Mouse (Mus musculus) adrenal gland, postnatal 14 days (tissue): Measurements from ENCODE around the gene Gnai2. TPM values are rescaled to one million over a fixed set of nuclear protein-coding genes. Genes with fewer than 3 reads are reported as not detected.
"Not testable (repeated sequence)": the region's sequence is repeated elsewhere in the genome, so short reads cannot be mapped to it uniquely, and the experiment has no call there.

Experiments
- DNase-seq: peaks from one replicate; pipeline ENCODE4 v3.0.0; 2021; ENCODE audit warnings: mixed read lengths
- total RNA-seq: library from RNA; stranded (reverse); gene quantifications from 2 replicates; pipeline ENCODE4 v1.2.3, GENCODE M21; 2021

The Gnai2 gene
- total RNA-seq, 1 experiment from 2014 or later: 249 TPM

DNA sequence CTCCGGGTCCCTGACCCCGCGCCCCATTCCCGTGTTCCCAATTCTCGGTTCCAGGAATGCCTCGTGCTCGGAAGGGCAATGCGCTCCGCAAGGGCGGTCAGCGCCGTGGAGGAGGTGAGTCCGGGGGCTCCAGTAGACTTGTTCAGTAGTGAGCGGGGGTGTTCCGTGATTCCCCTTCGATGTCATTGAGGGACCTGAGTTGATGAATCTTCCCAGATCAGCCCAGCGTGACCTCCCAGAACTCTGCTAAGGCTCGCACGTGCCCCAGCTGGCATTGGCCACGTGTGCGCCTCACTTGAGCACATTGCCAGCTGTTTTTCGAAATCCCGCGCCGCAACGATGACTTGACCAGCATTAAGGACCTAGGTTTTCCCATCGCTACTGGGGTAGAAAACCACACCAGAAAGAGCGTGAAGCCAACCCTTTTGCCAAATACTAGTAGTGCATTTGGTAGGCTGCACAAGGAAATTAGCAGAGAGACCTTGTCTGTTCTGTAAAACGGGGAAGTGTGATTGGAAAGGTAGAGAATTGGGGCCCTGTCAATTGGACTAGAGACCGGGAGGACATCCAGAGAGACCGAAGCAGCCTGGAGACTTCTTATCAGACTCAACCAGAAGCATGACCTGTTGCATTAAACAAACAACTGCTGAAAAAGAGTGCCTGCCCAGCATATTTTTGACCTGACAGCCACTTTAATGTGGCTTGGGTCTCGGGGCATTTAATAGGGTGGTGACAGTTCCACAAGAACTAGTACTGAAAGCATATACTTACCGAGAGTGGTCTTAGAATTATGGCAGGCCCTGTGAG is 47.1 kb downstream of the Gnai2 start:
- DNase-seq: peak; percentile 81

DNA sequence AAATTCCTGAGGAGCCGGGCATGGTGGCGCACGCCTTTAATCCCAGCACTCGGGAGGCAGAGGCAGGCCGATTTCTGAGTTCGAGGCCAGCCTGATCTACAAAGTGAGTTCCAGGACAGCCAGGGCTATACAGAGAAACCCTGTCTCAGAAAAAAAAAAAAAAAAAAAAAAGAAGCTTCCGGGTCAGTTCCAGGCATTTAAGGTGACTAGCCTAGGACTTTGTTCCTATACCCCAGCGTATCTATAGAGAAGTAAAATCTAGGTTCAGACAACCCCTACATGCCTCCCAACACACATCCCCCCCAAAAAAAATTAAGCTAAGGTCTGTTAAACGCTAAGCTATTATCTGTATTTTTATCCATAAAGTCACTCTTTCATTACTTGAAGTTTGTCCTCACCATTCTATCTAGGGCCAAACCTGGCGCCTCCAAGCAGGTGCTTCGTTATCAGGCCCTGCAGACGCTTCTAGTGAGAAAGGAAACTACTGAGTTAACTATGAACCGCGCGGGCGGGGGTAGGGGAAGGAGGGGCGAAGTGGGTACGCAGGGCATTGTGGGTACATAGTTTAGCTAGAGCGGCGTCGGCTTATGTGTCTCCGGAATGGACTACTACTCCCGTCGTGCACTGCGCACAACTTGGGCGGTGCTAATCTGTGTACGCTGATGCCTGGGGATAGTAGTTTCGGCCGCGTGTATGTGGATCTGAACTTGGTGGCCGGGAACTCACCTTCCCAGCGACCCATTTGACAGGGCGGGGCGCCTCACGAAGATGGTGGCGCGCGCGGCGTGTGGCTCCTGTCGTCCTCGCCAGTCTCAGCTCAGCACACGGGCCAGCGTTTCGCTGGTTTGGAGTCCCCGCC is 48.0 kb downstream of the Gnai2 start, which contains the start of gene Ifrd2:
Gene Ifrd2, plus strand, starts transcription at position 669 of the 859 bp plus-strand sequence.
- peak; percentile 98 for DNase-seq

DNA sequence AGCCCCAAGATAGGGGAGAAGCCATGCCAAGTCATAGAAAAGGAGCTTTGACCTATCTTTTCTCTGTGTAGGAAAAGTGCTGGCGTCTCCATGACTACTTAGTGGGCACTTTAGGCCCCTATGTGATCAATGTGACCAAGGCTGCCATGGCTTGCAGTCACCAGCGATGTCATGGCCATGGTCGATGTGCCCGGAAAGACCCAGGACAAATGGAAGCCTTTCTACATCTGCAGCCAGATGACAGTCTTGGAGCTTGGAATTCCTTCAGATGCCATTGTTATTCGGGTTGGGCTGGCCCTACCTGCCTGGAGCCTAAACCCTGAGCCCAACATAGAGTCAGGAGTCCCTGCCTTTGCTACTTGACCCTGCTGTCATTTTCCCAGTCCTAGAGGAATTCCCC is 48.7 kb downstream of the Gnai2 start:
- no peak for DNase-seq

DNA sequence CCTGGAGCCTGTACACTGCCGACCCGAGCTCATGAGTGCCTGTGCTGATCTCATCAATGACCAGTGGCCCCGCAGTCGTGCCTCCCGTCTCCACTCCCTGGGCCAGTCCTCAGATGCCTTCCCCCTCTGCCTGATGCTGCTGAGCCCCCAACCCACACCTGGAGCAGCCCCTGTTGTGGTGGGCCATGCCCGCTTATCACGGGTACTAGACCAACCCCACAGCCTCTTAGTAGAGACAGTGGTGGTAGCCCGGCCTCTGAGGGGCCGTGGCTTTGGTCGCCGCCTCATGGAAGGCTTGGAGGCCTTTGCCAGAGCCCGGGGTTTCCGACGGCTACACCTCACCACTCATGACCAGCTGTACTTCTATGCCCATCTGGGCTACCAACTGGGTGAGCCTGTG is 52.0 kb downstream of the Gnai2 start:
- no peak for DNase-seq

DNA sequence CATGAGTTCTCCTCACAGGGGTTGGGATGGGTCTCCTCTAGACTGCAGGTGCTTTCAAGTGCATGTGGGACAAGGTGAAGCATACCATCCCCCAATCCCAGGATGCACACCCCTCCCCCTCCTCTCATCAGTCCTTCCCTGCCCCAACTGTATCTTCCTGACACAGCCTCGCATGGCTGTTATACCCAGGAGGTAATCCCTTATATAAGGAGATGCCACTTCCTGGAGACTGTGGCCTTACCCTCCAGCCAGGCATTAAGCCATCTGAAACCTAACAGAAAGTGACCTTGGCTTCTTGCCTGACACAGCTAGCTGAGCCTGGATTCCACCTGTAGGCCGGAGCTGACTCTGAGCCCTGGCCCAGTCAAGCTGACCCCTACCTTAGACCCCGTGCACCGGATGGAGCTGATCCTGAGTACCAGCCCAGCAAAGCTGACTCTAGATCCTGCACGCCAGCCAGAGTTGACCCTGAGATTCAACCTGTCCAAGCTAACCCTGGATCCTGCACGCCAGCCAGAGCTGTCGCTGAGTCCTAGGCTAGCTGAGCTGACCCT is 52.6 kb downstream of the Gnai2 start:
- no peak for DNase-seq

DNA sequence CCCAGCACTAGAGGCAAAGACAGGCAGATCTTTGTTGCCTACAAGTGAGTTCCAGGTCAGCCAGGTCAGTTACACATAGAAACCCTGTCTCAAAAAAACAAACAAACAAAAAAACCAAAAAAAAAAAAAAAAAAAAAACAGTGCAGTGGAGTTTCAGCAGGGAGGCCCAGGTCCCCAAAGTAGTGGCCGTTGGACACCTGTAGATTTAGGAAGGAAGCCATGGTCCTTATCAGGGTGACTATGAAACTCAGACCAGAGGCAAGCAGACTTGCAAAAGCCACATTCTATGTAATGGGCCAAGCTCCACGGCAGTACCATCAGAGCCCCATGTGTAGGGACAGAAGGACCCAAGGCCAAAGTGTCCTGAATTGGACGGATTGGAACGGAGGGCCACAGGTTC is 53.6 kb downstream of the Gnai2 start:
- DNase-seq: no peak

DNA sequence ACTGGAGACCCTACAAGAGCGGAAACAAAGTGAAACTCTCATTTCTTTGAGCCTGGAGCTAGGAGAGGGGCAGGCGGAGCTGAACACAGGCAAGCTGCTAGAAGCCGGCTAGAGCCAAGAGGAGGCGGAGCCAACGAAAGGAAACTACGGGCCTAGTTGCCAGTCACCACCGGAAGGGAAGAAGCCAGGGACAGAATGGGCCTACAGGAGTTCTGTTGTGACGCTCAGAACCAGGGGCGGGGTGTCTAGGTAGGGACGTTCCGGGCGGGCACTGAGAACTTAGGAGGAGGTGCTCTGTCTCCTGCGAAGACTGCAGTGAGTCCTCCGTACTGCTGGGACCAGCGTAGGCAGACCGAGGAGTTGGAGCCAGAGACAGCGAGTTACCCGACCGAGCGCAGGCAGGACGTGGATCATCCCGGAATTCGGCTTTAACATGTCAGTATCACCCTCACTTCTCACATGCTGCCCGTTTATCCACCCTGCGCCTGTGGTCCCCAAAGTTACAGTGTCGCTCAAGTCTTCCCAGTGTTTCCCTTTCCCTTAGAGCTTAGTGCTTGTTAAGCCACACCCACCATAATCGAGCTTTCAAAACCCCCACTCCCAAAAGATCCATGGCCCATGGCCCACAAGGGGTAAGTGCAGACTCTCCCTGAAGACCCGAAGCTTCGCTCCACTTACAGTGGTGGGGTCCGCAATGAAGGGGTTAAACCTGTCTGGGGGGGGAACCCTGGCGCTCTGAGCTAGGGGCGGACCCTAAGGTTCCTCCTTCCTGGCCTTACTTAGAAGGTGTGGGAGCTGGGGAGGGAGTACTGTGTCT is 54.5 kb downstream of the Gnai2 start, which contains the start of gene Hyal3:
Gene Hyal3, plus strand, starts transcription at position 318 of the 817 bp plus-strand sequence.
- peak; percentile 95 for DNase-seq

DNA sequence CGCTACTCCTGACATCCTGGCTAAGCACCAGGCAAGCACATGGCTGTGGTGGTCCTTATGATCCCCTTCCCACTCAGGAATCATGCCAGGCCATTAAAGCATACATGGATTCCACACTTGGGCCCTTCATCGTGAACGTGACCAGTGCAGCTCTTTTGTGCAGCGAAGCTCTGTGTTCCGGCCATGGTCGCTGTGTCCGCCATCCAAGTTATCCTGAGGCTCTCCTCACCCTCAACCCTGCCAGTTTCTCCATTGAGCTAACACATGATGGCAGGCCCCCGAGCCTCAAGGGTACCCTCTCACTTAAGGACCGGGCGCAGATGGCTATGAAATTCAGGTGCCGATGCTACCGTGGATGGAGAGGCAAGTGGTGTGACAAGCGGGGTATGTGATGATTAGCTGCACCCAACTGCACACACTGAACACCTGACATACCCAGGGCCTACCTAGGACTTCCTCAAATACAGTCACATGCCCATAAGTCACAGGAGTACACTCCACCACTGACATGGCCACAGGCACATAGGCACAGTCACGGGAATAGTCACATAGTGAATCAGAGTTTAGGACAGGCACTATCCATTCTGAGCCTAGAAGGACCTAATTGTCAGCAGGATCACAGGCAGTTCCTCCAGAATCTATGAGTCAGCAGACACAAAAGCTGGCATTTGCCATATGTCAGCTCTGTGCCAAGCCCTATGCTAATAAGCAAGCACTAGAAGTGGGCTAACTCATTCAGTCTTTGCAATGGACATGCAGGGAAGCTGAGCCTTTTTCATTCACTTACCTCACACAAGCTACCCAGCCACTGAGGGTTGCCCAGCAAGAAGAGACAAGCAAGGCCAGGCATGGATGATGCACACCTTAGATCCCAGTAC is 55.9 kb downstream of the Gnai2 start:
- DNase-seq: no peak

DNA sequence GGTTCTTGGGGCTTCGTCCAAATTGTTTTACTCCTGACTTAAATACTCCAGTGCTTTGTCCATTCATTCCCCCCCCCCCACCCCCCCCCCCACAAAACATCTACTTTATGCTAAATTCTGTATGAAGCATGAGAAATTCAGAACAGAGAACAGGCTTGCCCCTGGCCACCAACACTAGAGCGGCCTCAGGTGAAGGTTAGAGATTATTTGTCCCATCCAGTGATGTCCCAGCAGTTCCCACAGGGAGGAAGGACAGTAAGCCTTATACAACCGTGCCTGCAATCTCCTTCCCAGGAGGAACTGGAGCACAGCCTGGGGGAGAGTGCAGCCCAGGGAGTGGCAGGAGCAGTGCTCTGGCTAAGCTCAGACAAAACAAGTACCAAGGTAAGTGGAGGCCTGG is 56.6 kb downstream of the Gnai2 start, which contains the start of gene Naa80:
Gene Naa80, plus strand, starts transcription at position 301 of the 400 bp plus-strand sequence.
- no peak for DNase-seq

DNA sequence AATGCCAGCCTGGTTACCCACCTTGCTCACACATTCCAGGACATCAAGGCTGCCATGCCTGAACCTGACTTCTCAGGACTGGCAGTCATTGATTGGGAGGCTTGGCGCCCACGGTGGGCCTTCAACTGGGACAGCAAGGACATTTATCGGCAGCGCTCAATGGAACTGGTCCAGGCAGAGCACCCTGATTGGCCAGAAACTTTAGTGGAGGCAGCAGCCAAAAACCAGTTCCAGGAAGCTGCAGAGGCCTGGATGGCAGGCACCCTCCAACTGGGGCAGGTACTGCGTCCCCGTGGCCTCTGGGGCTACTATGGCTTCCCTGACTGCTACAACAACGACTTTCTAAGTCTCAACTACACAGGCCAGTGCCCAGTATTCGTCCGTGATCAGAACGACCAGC is 57.3 kb downstream of the Gnai2 start:
- DNase-seq: peak; percentile 39

DNA sequence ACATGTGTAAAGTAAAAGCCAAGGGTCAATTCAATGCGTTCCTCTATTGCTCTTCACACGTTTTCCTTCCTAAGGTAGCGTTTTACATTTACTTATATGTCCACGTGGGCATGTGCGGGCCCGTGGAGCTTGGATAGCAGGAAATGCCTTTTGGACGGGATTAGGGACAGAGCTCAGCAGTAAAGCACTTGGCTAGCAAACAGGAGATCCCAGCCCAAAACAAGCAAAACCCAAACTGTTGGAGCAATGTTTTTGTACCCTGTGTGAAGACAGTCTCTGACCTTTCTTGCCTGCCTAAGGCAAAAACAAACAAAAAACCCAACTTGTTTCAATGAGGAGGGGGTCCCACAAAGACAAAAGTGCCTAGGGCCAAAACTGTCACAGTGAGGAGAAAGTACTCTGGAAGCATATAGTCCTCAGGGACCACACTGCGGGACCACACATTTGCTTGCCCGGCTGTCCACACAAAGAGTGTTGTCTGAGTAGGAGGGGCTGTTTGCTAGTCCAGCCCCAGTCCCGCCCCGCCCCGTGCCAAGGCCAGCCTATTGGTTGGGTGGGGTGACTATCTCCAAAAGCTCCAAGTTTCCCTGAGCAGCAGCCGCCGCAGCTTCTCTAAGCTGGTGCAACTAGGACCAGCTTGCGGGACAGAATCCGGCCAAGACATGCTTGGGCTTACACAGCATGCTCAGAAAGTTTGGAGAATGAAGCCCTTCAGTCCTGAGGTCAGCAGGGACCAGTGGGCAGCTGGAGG is 58.6 kb downstream of the Gnai2 start, which contains the start of gene Hyal1:
Gene Hyal1, plus strand, starts transcription at position 571 of the 751 bp plus-strand sequence.
- peak; percentile 91 for DNase-seq

DNA sequence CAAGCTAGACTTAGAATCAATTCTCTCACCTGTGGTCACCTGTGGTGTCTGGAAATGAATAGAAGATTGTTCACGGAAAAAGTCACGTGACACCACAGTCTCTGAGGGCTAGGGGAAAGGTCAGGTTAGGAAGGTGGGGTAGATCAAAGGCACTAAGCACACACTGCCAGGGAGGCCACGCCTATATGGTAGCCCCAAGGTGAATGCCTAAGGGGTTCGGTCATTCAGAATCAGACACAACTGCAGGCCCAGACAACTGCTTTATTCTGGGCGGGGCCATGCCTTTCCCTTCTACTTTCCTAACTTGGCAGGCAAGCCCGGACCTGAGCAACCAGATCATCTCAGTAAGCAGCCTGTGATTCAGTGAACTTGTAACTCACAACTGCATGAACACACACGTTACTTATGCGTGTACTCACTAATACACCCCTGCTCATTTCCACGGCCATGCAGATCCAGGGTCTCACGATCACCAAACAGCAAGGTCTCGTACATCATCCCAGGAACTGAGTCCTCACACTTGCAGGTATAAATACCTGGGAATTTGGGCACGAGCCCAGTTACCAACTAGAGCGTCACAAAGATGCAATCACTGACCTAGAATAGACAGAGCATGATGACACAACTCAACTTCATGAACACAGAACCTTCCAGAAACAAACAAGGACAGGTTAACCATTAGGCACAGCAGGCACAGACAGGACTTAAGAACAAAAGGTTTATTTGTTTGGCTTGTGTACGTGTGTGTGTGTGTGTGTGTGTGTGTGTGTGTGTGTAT is 59.4 kb downstream of the Gnai2 start:
- no peak for DNase-seq

DNA sequence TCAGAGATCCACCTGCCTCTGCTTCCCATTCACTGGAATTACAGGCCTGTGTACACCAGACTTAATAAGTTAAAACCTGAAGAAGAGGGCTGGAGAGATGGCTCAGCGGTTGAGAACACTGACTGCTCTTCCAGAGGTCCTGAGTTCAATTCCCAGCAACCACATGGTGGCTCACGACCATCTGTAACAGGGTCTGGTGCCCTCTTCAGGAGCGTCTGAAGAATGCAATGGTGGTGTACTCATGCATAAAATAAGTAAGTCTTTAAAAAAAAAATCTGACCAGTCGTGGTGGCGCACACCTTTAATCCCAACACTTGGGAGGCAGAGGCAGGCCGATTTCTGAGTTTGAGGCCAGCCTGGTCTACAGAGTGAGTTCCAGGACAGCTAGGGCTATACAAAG is 61.4 kb downstream of the Gnai2 start:
- not testable (repeated sequence) for DNase-seq

DNA sequence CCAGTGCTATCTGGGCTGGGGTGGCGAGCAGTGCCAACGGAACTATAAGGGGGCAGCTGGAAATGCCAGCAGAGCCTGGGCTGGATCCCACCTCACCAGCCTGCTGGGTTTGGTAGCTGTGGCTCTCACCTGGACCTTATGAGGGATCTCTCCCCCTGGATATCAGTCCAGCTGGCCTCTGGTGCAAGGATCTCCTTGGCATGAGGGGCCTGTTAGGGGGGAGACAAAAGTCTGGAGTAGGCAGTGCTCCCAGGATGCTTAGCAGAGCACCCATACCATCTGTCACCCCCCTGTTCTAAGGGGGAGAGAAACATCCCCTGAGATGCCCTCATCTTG is 62.9 kb downstream of the Gnai2 start:
- no peak for DNase-seq

DNA sequence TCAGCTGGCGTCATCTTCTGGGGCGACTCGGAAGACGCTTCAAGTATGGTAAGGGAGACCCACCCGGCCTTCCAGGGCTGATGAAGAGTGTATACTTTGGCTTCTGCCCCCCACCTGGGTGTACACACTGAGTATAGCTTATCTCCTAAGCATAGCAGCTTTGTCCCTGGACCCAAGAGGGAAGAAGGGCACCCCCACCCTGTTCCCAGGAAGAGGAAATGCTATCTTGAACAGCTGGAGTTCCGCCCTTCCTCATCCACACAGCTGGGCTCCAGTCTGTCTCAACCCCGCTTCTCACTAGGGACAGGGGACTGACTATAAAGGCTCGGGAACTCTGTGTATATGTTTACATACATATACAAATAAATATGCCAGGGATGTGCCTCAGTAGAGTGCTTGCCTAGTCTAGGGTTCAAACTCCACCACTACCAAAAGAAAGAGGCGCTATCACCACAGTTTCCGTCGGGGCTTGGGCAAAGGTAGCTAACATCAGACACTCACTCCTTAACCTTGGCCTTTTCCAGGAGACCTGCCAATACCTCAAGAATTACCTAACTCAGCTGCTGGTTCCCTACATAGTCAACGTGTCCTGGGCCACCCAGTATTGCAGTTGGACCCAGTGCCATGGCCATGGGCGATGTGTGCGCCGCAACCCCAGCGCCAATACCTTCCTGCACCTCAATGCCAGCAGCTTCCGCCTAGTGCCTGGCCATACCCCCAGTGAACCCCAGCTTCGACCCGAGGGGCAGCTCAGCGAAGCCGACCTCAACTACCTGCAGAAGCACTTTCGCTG is 63.4 kb downstream of the Gnai2 start:
- DNase-seq: no peak

DNA sequence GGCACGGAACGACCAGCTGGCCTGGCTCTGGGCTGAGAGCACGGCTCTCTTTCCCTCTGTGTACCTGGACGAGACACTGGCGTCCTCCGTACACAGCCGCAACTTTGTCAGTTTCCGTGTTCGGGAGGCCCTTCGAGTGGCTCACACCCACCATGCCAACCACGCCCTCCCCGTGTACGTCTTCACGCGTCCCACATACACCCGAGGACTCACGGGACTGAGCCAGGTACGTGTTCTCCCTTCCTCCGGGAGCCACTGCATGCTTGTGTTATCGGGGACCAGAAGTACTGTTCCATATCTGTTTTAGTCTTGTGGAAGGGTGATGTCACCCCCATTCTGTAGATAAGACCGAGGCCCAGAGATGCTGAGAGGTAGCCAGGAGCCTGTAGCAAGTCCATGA is 64.3 kb downstream of the Gnai2 start:
- no peak for DNase-seq

DNA sequence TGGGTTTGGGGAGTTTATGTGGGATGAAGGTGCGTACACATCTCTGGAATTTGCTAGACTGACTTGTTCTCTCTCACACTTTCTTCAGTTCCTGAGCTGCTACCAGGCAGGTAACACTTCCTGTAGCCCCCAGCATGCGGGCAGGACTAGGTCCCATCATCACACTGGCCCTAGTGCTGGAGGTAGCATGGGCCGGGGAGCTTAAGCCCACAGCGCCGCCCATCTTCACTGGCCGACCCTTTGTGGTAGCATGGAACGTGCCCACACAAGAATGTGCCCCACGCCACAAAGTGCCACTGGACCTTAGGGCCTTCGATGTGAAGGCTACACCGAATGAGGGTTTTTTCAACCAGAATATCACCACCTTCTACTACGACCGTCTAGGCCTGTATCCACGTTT is 65.2 kb downstream of the Gnai2 start:
- DNase-seq: no peak

DNA sequence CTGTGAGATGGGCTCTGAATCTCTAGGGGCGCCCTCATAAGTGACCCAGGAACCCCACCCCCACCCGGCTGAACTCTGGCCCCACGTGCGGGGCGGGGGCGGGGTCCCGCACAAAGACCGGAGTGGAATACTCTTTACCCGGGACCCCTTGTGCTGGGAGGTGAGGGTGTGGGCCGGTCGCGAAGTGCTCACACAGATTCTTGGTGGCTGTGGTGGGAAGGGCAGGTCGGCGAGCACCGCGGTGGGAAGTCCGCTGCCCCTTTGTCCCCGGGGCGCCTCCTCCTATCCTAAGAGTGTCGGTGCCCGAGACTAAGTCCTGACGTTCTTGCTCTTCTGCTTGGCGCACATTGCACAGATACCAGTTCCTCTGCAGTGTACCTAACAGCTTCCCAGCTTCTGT is 65.9 kb downstream of the Gnai2 start:
- no peak for DNase-seq
